Mouse (Mus musculus) hindbrain, embryonic 12.5 days (tissue): Measurements from ENCODE around the gene Nat10. TPM values are rescaled to one million over a fixed set of nuclear protein-coding genes. Genes with fewer than 3 reads are reported as not detected.

Experiments
- ATAC-seq: fragments of 200-750 bp; cut with Nextera tagmentation; 2 replicates; pipeline ENCODE4 v1.8.0; 2017; ENCODE audit warnings: moderate TSS enrichment; ENCODE audit not compliant: low FRiP score
- H3K27ac ChIP-seq: fragments of 300-500 bp; sonication (generic); 2 replicates; pipeline ENCODE4 v1.5.1; 2016; ENCODE audit warnings: mild to moderate bottlenecking
- H3K27me3 ChIP-seq: fragments of 300-500 bp; sonication (generic); 2 replicates; pipeline ENCODE4 v1.6.1; 2016; ENCODE audit warnings: mild to moderate bottlenecking
- H3K36me3 ChIP-seq: fragments of 300-500 bp; sonication (generic); 2 replicates; pipeline ENCODE4 v1.6.1; 2016; ENCODE audit warnings: mild to moderate bottlenecking
- H3K4me1 ChIP-seq: fragments of 300-500 bp; sonication (generic); 2 replicates; pipeline ENCODE4 v1.6.1; 2016
- H3K4me2 ChIP-seq: fragments of 300-500 bp; sonication (generic); replicated peaks from 2 replicates; pipeline ENCODE4 v1.6.1; 2016; ENCODE audit warnings: mild to moderate bottlenecking
- H3K4me3 ChIP-seq: fragments of 300-500 bp; sonication (generic); 2 replicates; pipeline ENCODE4 v1.5.1; 2016; ENCODE audit warnings: mild to moderate bottlenecking
- H3K9ac ChIP-seq: fragments of 300-500 bp; sonication (generic); 2 replicates; pipeline ENCODE4 v1.6.1; 2016; ENCODE audit warnings: mild to moderate bottlenecking, moderate library complexity
- H3K9me3 ChIP-seq: fragments of 300-500 bp; sonication (generic); replicated peaks from 2 replicates; pipeline ENCODE4 v1.6.1; 2016; ENCODE audit warnings: mild to moderate bottlenecking
- WGBS: fragments of 180-500 bp; shearing (Covaris S2); methylation state at CpG from one replicate; pipeline ENCODE4 v1.1.7; 2016; 5-methylcytosine and 5-hydroxymethylcytosine counted together
- polyA plus RNA-seq: library from polyadenylated mRNA; unstranded; fragments of >200 nt; fragmentation: Nextera tagmentation; extraction: Ambion mirVana; gene quantifications from 2 replicates; pipeline ENCODE4 v1.2.1, GENCODE M21; 2016

Nat10 gene
- polyA plus RNA-seq, 1 experiment from 2014 or later = 25.7 TPM

GRCm38 (mm10) chr2:103706226-103706625, 54.8 kb downstream of the Nat10 start:
- Histone ChIP-seq H3K36me3 (peaks cover 59% of the 10 kb centered on the region), H3K27ac (peak overlapping the region; percentile 35; the same call in 1 of the 2 replicates)

GRCm38 (mm10) chr2:103705826-103706225, 55.2 kb downstream of the Nat10 start:
- Histone ChIP-seq H3K9me3 (no peaks in the 10 kb centered on the region), H3K9ac (no peak overlapping the region), H3K4me1 (peaks cover 16% of the 10 kb centered on the region), H3K4me2 (no peak overlapping the region), H3K27me3 (no peaks in the 10 kb centered on the region; the same call in 1 of the 2 replicates), H3K4me3 (no peak overlapping the region), H3K36me3 (peaks cover 55% of the 10 kb centered on the region), H3K27ac (peak overlapping the region; percentile 35; the same call in 1 of the 2 replicates)
- WGBS = 82% methylated on average over 4 of the region's 4 CpGs
- ATAC-seq = no peak

More at GRCm38 (mm10) chr2:103706226-103706625, 54.8 kb downstream of the Nat10 start:
- Histone ChIP-seq H3K9ac (no peak overlapping the region), H3K4me3 (no peak overlapping the region), H3K9me3 (no peaks in the 10 kb centered on the region), H3K4me1 (peaks cover 16% of the 10 kb centered on the region), H3K27me3 (no peaks in the 10 kb centered on the region; the same call in 1 of the 2 replicates), H3K4me2 (no peak overlapping the region)
- 37% methylated on average over 11 of the region's 11 CpGs for WGBS
- ATAC-seq = peak; percentile 78

- no peak overlapping the region for H3K4me2 ChIP-seq
- H3K36me3 ChIP-seq = peaks cover 40% of the 10 kb centered on the region
- peaks cover 18% of the 10 kb centered on the region for H3K4me1 ChIP-seq
- H3K4me3 ChIP-seq = no peak overlapping the region
- ATAC-seq = no peak; the same call in 1 of the 2 replicates
- H3K27me3 ChIP-seq = no peaks in the 10 kb centered on the region; the same call in 1 of the 2 replicates
- no peak overlapping the region for H3K9ac ChIP-seq
- no peaks in the 10 kb centered on the region for H3K9me3 ChIP-seq
- H3K27ac ChIP-seq = no peak overlapping the region
- 83% methylated on average over 4 of the region's 4 CpGs for whole genome bisulfite sequencing
These were observed 57.2 kb downstream of the Nat10 start for GRCm38 (mm10) chr2:103703865-103704264.

GRCm38 (mm10) chr2:103703336-103703735, 57.7 kb downstream of the Nat10 start:
- no peak for ATAC-seq
- H3K36me3 ChIP-seq = peaks cover 37% of the 10 kb centered on the region

GRCm38 (mm10) chr2:103700514-103700913, 60.6 kb downstream of the Nat10 start:
- H3K4me2 ChIP-seq = no peak overlapping the region
- H3K9me3 ChIP-seq = no peaks in the 10 kb centered on the region
- peaks cover 21% of the 10 kb centered on the region for H3K36me3 ChIP-seq
- no peak overlapping the region for H3K9ac ChIP-seq
- no peaks in the 10 kb centered on the region; the same call in 1 of the 2 replicates for H3K27me3 ChIP-seq
- H3K4me1 ChIP-seq = peaks cover 7% of the 10 kb centered on the region; the same call in 1 of the 2 replicates
- H3K4me3 ChIP-seq = no peak overlapping the region
- H3K27ac ChIP-seq = no peak overlapping the region
- ATAC-seq = peak; percentile 47; the same call in 1 of the 2 replicates
- WGBS = 78% methylated on average over 12 of the region's 12 CpGs

More at GRCm38 (mm10) chr2:103703336-103703735, 57.7 kb downstream of the Nat10 start:
- Histone ChIP-seq H3K27ac (no peak overlapping the region), H3K27me3 (no peaks in the 10 kb centered on the region; the same call in 1 of the 2 replicates), H3K4me1 (peaks cover 18% of the 10 kb centered on the region), H3K4me2 (no peak overlapping the region), H3K4me3 (no peak overlapping the region), H3K9me3 (no peaks in the 10 kb centered on the region), H3K9ac (no peak overlapping the region)
- WGBS = 81% methylated on average over 10 of the region's 10 CpGs

- Histone ChIP-seq H3K27me3 (no peaks in the 10 kb centered on the region), H3K4me3 (no peak overlapping the region), H3K4me1 (peaks cover 2% of the 10 kb centered on the region; the same call in 1 of the 2 replicates), H3K9ac (no peak overlapping the region), H3K4me2 (no peak overlapping the region), H3K36me3 (no peaks in the 10 kb centered on the region), H3K27ac (no peak overlapping the region), H3K9me3 (no peaks in the 10 kb centered on the region)
- ATAC-seq = no peak
- 74% methylated on average over 3 of the region's 3 CpGs for WGBS
These were observed 64.9 kb downstream of the Nat10 start for GRCm38 (mm10) chr2:103696177-103696576.

- Histone ChIP-seq H3K4me2 (no peak overlapping the region), H3K4me1 (peaks cover 10% of the 10 kb centered on the region), H3K27ac (no peak overlapping the region), H3K9me3 (no peaks in the 10 kb centered on the region), H3K36me3 (no peaks in the 10 kb centered on the region), H3K9ac (no peak overlapping the region), H3K4me3 (no peak overlapping the region), H3K27me3 (no peaks in the 10 kb centered on the region)
- WGBS = 73% methylated on average over 4 of the region's 4 CpGs
- no peak for ATAC-seq
These were observed 66.1 kb downstream of the Nat10 start for GRCm38 (mm10) chr2:103694777-103695563.

- Histone ChIP-seq H3K36me3 (no peaks in the 10 kb centered on the region), H3K27me3 (no peaks in the 10 kb centered on the region), H3K9ac (no peak overlapping the region), H3K9me3 (no peaks in the 10 kb centered on the region), H3K27ac (no peak overlapping the region), H3K4me1 (peaks cover 13% of the 10 kb centered on the region), H3K4me2 (no peak overlapping the region), H3K4me3 (no peak overlapping the region)
- WGBS = 82% methylated on average over 1 of the region's 1 CpGs
- no peak for ATAC-seq
These were observed 68.3 kb downstream of the Nat10 start for GRCm38 (mm10) chr2:103692810-103693209.

GRCm38 (mm10) chr2:103691278-103691677, 69.8 kb downstream of the Nat10 start:
- H3K36me3 ChIP-seq = no peaks in the 10 kb centered on the region
- no peak overlapping the region for H3K4me2 ChIP-seq
- peaks cover 13% of the 10 kb centered on the region for H3K4me1 ChIP-seq
- H3K27ac ChIP-seq = no peak overlapping the region
- WGBS = 75% methylated on average over 1 of the region's 1 CpGs
- no peak for ATAC-seq
- no peak overlapping the region for H3K4me3 ChIP-seq
- H3K9me3 ChIP-seq = no peaks in the 10 kb centered on the region
- no peaks in the 10 kb centered on the region for H3K27me3 ChIP-seq
- no peak overlapping the region for H3K9ac ChIP-seq

GRCm38 (mm10) chr2:103690828-103691227, 70.2 kb downstream of the Nat10 start:
- no peak overlapping the region for H3K4me2 ChIP-seq
- H3K4me3 ChIP-seq = no peak overlapping the region
- no peaks in the 10 kb centered on the region for H3K27me3 ChIP-seq
- no peaks in the 10 kb centered on the region for H3K36me3 ChIP-seq
- peaks cover 13% of the 10 kb centered on the region for H3K4me1 ChIP-seq
- H3K9ac ChIP-seq = no peak overlapping the region
- peak overlapping the region; percentile 31; the same call in 1 of the 2 replicates for H3K27ac ChIP-seq
- no peaks in the 10 kb centered on the region for H3K9me3 ChIP-seq
- peak; percentile 62 for ATAC-seq
- 42% methylated on average over 5 of the region's 5 CpGs for WGBS

- H3K4me1 ChIP-seq = peaks cover 13% of the 10 kb centered on the region
- ATAC-seq = peak; percentile 81
- H3K9ac ChIP-seq = no peak overlapping the region
- no peaks in the 10 kb centered on the region for H3K9me3 ChIP-seq
- H3K4me3 ChIP-seq = no peak overlapping the region
- 20% methylated on average over 6 of the region's 6 CpGs for WGBS
- H3K27me3 ChIP-seq = no peaks in the 10 kb centered on the region
- H3K4me2 ChIP-seq = no peak overlapping the region
- H3K27ac ChIP-seq = peak overlapping the region; percentile 31; the same call in 1 of the 2 replicates
- no peaks in the 10 kb centered on the region for H3K36me3 ChIP-seq
These were observed 70.6 kb downstream of the Nat10 start for GRCm38 (mm10) chr2:103690425-103690824.

GRCm38 (mm10) chr2:103687888-103688287, 73.2 kb downstream of the Nat10 start:
- H3K27ac ChIP-seq = no peak overlapping the region
- H3K4me3 ChIP-seq = no peak overlapping the region
- peaks cover 18% of the 10 kb centered on the region for H3K4me1 ChIP-seq
- no peak for ATAC-seq
- no peaks in the 10 kb centered on the region for H3K9me3 ChIP-seq
- no peaks in the 10 kb centered on the region for H3K27me3 ChIP-seq
- H3K4me2 ChIP-seq = no peak overlapping the region
- H3K9ac ChIP-seq = no peak overlapping the region
- no peaks in the 10 kb centered on the region; the same call in 1 of the 2 replicates for H3K36me3 ChIP-seq
